Mouse (Mus musculus) left cerebral cortex, adult 8-10 months (tissue): ENCODE measurements around the gene Vamp2. TPM values are rescaled to one million over a fixed set of nuclear protein-coding genes. Genes with fewer than 3 reads are reported as not detected.
"Not testable (repeated sequence)": the region's sequence is repeated elsewhere in the genome, so short reads cannot be mapped to it uniquely, and the experiment has no call there.

Source experiments
- DNase-seq, 2 experiments: peaks; one replicate each; pipeline ENCODE4 v3.0.0; 2022; ENCODE audit warnings: low spot score in 2 of 2
- total RNA-seq, 4 experiments: library from RNA; stranded (reverse); gene quantifications; 2 replicates each; pipeline ENCODE4 v1.2.4; 2022

The Vamp2 gene
- total RNA-seq, 4 experiments from 2014 or later: 1,002 to 1,054 (median 1,038) TPM

GRCm38 (mm10) chr11:69080855-69081222 lies 7.5 kb upstream of the Vamp2 start:
- no peak for DNase-seq

DNA sequence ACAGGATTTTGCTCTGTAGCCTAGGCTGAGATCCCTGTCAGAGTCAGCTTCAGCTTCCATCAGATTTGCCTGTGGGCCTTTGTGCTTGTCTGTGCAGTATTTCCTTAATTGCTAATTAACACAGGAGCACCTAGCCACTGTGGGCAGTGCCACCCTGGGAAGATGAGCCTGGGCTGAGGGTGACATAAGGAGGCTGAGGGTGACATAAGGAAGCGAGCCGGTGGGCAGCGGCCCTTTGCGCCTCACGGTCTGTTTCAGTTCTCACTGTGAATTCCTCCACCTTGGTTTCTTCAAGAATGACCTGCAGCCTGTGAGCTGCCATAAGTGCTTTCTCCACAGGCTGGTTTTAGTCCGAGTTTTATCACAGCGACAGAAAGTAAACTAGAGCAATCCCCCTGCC lies 6.7 kb upstream of the Vamp2 start:
- no peak for DNase-seq

- DNase-seq: no peak
These were observed 2.7 kb upstream of the Vamp2 start for GRCm38 (mm10) chr11:69085608-69086007.

- peak in 1 of 2 experiments; percentile 78 for DNase-seq
These were observed 1.9 kb upstream of the Vamp2 start for GRCm38 (mm10) chr11:69086390-69086789.

- DNase-seq: no peak
These were observed 1.2 kb upstream of the Vamp2 start for GRCm38 (mm10) chr11:69087082-69087481.

GRCm38 (mm10) chr11:69087597-69087996 lies 693 bp upstream of the Vamp2 start:
- no peak for DNase-seq

- no peak for DNase-seq
These were observed 746 bp downstream of the Vamp2 start for GRCm38 (mm10) chr11:69088856-69089615.

DNA sequence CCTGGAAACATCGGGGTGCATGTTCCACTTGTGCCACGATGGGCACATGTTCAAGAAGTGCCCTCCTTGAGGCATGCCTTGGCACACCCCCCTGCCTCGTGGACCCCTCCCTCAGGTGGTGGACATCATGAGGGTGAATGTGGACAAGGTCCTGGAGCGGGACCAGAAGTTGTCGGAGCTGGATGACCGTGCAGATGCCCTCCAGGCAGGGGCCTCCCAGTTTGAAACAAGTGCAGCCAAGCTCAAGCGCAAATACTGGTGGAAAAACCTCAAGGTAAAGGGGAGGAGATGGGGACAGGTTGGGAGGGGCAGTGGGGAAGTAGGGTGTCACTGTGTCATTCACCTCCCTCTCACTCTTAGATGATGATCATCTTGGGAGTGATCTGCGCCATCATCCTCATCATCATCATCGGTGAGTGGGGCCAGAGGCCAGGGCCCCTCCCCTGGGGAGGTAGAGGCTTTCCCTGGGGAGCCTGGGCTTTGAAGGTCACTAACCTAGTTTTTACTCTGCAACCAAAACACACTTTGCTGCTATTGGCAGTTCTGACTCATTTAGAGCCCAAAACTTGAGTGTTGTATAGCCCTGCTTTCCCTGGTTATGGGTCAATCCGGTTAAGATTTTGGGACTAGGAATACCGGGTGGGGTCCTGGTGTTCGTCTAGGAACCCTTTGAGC lies 1.5 kb downstream of the Vamp2 start:
- DNase-seq: no peak

DNA sequence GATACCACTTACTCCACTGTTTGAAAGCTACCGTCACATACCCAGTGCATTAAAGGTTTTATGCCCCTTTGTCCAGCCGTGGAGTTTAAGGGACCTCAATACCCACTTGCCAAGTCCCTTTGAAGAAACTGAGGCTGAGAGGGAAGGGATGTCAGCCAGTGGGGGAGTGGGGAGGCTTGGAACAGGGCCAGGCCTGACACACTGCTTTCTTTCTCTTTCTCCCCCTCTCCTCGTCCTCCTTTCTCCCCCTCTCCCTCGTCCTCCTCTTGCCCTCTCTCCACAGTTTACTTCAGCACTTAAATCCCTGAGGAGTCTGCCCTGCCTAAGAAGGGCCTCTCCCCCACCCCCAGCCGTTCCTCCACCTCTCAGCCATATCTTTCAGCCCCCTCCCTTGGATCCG lies 2.1 kb downstream of the Vamp2 start:
- no peak for DNase-seq

DNA sequence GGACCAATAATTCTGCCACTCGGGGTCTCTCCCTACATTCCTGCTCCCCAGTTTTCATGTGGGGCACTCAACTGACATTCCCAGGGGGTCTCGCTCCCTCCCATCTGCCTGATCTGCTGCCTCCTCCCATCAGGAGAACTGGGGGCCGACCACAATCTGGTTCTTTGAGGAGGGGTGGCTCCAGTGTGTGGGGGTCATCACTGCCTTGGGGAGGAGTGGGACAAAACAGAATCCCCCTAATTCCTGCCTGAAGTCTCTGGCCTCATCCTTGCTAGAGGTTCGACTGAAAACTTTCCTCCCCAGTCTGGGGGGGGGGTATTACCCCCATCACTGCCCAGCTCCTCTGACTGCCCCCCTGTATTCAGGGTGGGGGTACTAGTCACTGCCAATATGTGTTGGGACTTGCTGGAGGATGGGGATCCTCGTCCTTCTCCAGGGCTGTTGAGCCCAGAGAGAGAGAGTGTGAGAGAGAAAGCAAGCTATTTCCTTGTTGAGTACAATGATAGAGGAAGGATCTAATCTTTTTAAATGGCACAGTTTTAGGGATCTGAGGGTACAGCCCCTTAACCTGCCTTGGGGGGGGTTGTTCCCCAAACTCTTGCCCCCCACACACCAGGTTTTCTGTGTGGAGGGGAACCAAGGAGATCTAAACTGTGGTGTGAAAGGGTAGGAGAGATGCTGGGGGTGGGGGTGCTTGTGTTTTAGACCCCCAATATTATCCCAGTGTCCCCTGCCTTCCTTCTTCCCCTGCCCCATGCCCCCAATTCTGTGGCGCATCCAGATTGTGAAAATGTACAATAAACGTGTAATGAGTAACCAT lies 3.5 kb downstream of the Vamp2 start:
- DNase-seq: no peak

GRCm38 (mm10) chr11:69092386-69092751 lies 4.1 kb downstream of the Vamp2 start:
- peak in 1 of 2 experiments; percentile 89 for DNase-seq

DNA sequence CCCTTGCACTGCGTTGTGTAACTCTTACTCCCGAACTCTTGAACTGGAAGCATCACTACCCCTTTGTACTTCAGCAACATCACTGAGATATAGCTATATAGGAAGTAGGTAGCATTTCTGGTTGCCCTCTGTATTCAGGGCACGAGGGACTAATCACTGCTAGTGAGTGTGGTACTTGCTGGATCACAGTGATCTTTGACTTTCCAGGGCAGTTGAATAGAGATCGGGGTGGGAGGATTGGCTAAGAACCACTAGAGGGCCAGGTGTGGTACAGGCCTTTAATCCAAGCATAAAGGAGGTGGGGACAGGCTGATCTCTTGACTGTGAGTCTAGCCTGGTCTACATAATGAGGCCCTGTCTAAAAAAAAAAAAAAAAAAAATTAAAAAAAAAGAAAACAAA lies 4.6 kb downstream of the Vamp2 start:
- no peak for DNase-seq

DNA sequence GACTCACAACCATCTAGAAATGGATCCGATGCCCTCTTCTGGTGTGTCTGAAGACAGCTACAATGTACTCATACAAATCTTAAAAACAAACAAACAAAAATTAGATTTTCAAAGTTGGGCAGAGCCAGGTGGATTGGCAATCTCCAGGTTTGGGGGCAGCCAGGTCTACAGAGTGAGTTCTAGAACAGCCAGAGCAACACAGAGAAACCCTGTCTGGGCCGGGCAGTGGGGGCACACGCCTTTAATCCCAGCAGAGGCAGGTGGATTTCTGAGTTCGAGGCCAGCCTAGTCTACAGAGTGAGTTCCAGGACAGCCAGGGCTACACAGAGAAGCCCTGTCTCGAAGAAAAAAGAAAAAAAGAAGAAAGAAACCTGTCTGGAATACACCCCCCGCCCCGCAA lies 5.6 kb downstream of the Vamp2 start:
- not testable (repeated sequence) for DNase-seq

DNA sequence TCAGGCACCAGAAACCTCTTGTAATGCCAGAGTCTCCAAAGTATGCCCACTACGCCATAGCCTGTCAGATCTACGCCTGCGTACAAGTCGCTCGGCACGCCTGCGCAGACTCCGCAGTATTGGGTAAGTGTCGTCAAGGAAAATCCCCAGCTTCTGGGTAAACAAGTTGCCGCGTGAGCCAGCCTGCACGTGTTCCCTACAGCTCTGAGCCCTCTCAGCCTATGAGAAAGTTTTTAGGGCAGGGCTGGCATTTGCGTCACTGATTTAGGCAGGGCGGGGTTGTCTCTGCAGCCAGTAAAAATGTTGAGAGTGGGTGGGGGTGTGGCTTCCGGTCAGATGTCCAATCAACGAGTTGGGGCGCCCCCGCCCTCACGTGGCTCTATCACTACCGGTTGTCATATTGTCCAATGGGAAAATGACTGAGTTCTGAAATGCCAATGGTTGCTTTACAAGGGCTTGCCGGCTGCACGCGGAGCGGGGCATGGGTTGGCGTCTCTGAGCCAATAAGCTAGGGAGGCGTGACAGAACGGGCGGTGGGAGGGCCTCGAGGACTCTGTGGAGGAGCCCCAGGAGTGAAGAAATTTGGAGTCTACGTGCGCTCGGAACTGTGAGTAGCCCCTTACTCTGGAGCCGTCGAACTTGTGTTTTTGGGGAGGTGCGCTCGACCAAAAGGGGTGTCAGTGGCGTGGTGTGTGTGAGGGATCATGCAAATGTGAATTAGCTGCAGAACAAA lies 6.6 kb downstream of the Vamp2 start, which contains the start of gene Per1:
Gene Per1 (plus strand): TSS at position 521 of the 733 bp plus-strand sequence.
- DNase-seq: peak; percentile 98 to 100

- DNase-seq: no peak
These were observed 7.4 kb downstream of the Vamp2 start for GRCm38 (mm10) chr11:69095511-69096231.

GRCm38 (mm10) chr11:69096360-69096986 lies 8.2 kb downstream of the Vamp2 start:
- no peak for DNase-seq

- DNase-seq: peak; percentile 93 to 96
These were observed 9.0 kb downstream of the Vamp2 start for GRCm38 (mm10) chr11:69096987-69097900.

- DNase-seq: no peak
These were observed 9.9 kb downstream of the Vamp2 start for GRCm38 (mm10) chr11:69098039-69098761.

DNA sequence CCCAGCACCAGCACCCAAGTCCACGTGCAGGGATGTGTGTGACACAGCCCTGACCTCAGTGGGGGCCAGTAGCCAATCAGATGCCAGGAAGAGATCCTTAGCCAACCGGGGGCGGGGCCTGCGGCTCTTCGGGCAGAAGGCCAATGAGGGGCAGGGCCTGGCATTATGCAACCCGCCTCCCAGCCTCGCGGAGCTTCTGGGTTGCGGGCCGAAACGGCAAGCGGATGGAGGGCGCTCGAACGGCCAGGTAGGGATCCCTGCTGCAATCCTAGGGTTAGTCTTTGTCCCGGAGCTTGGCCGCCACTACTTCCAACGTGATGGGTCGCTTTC lies 10.4 kb downstream of the Vamp2 start:
- peak; percentile 90 to 96 for DNase-seq
